Mouse (Mus musculus) hindbrain, embryonic 10.5 days (tissue): ENCODE measurements at regions not wholly inside any gene's neighbourhood (a gene's known extent, or its start where the extent isn't known, plus 50 kb on each side); places are given as distances from the start of the nearest gene placed in this dataset.

Experiments
- DNase-seq: peaks from one replicate; pipeline ENCODE4 v3.0.0-alpha.2; 2017; ENCODE audit warnings: low spot score
- H3K27ac ChIP-seq: fragments of 300-500 bp; sonication (generic); 2 replicates; pipeline ENCODE4 v1.5.1; 2016; ENCODE audit warnings: mild to moderate bottlenecking, moderate library complexity
- H3K27me3 ChIP-seq: fragments of 300-500 bp; sonication (generic); 2 replicates; pipeline ENCODE4 v1.6.1; 2016; ENCODE audit warnings: mild to moderate bottlenecking; ENCODE audit not compliant: poor library complexity, insufficient read depth, severe bottlenecking
- H3K36me3 ChIP-seq: fragments of 300-500 bp; sonication (generic); 2 replicates; pipeline ENCODE4 v1.6.1; 2016; ENCODE audit warnings: mild to moderate bottlenecking, moderate library complexity
- H3K4me1 ChIP-seq: fragments of 300-500 bp; sonication (generic); replicated peaks from 2 replicates; pipeline ENCODE4 v1.6.1; 2016; ENCODE audit warnings: mild to moderate bottlenecking
- H3K4me3 ChIP-seq: fragments of 300-500 bp; sonication (generic); 2 replicates; pipeline ENCODE4 v1.5.1; 2016; ENCODE audit warnings: mild to moderate bottlenecking, moderate library complexity
- H3K9me3 ChIP-seq: fragments of 300-500 bp; sonication (generic); 2 replicates; pipeline ENCODE4 v1.6.1; 2016; ENCODE audit warnings: mild to moderate bottlenecking, moderate library complexity
- WGBS: fragments of 180-500 bp; shearing (Covaris S2); methylation state at CpG from one replicate; pipeline ENCODE4 v1.1.7; 2016; 5-methylcytosine and 5-hydroxymethylcytosine counted together

DNA sequence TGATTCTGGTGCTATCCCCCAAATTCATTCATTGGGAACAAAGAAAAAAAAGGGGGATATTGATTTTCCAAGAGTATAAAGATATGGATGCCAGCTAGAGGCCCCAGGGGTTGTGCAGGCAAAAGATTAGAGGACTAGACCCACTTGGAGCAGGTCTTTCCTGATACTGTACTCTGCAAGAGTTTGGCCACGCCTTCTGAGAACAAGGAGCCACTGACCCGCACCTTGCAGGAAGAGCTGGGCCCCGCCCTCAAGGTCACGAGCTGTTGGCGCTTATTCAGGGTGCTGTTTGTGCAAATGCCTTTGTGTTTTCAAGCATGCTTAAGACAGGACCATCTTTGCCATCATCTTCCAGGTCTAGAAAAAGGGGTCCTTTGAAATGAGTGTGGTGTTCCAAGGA lies 54.5 kb upstream of the Slc7a1 start:
- peak overlapping the region; percentile 71 for H3K27ac ChIP-seq
- no peak for DNase-seq

DNA sequence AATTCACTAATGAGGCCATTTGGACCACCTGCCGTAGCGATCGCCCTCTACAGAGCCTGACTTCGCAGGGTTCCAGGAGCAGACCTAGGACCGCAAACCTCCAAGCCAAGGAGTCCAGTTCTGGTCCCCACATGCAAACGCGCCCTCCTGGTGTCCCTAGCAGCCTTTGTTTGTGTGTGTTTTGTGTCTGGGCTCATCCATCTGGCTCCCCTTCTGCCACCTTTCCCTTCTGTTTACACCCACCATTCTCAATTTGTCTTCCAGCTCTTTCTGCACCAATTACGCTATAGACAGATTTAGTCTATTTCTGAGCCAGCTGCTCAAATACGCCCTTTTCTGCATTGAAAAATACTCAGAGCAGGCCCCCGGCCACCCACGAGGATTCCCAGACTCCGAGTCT lies 54.1 kb upstream of the Slc7a1 start:
- Histone ChIP-seq H3K4me3 (no peak overlapping the region), H3K9me3 (no peaks in the 10 kb centered on the region), H3K4me1 (peaks cover 8% of the 10 kb centered on the region), H3K27ac (0 out of 2 replicates have a peak overlapping the region, but pooled peaks have one; percentile 0), H3K36me3 (no peaks in the 10 kb centered on the region), H3K27me3 (no peaks in the 10 kb centered on the region)
- WGBS: 78% methylated on average over 12 of the region's 12 CpGs
- DNase-seq: no peak

More for the DNA sequence above, 54.5 kb upstream of the Slc7a1 start:
- peaks cover 8% of the 10 kb centered on the region for H3K4me1 ChIP-seq
- no peaks in the 10 kb centered on the region for H3K36me3 ChIP-seq
- no peak overlapping the region for H3K4me3 ChIP-seq
- no peaks in the 10 kb centered on the region for H3K27me3 ChIP-seq
- 74% methylated on average over 5 of the region's 5 CpGs for WGBS
- H3K9me3 ChIP-seq: no peaks in the 10 kb centered on the region

DNA sequence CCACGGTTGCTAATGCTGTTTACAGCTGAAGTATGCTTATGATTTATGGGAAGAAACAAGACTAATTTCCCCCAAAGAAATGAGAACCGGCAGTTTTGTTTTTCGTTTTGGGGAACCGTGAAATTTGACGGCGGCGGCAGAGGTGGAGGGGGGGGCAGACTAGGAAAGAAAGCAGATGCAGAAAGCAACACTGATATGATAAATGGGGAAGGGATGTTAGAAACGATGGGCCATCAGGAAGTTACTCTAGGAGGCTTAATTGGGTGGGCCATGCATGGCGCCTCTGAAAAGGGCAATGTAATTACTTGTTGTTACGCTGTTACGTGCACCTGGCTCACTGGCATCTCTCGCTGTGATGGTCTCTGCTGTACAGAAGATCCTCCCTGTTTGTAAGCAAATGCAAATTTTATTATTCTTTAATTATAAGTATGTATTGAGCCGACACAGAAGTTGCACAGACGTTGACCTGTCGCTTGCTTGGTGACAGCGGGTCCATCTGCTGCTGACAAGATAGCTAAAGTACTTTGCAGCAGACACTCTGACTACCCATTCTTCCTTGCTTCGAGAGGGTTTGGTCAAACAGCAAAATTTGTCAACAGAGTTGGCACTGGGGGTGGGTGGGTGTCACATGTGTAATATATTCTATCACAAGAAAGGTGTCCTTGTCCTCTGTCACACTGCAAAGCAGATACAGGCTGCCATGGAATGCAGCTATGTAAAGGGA lies 53.4 kb upstream of the Slc7a1 start:
- H3K27ac ChIP-seq: 0 out of 2 replicates have a peak overlapping the region, but pooled peaks have one; percentile 0

DNA sequence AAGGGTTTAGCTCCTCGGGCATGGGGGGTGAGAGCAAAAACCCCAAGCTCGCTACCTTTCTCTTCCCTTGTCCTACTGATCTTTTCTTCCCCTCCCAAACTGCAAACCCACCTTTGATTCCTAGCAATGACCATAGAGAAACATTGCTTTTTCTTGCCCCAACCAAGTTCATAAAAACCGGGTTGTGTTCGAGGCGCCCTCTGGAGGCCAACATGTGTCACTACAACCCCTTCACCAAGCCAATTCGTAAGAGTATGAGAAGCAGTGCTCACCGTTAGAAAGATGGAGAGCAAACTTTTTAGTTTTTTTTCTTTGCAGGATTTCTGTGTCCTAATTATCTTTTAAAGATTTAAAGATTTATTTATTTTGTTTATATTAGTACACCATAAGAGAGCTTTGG lies 52.1 kb upstream of the Slc7a1 start:
- no peaks in the 10 kb centered on the region for H3K36me3 ChIP-seq
- H3K27me3 ChIP-seq: no peaks in the 10 kb centered on the region
- no peaks in the 10 kb centered on the region for H3K9me3 ChIP-seq
- H3K4me3 ChIP-seq: no peak overlapping the region
- H3K27ac ChIP-seq: no peak overlapping the region
- WGBS: 47% methylated on average over 7 of the region's 7 CpGs
- peaks cover 8% of the 10 kb centered on the region for H3K4me1 ChIP-seq
- peak; percentile 46 for DNase-seq

More for the DNA sequence above, 53.4 kb upstream of the Slc7a1 start:
- Histone ChIP-seq H3K36me3 (no peaks in the 10 kb centered on the region), H3K4me3 (no peak overlapping the region), H3K4me1 (peaks cover 8% of the 10 kb centered on the region), H3K27me3 (no peaks in the 10 kb centered on the region), H3K9me3 (no peaks in the 10 kb centered on the region)
- DNase-seq: no peak
- 85% methylated on average over 17 of the region's 17 CpGs for WGBS

DNA sequence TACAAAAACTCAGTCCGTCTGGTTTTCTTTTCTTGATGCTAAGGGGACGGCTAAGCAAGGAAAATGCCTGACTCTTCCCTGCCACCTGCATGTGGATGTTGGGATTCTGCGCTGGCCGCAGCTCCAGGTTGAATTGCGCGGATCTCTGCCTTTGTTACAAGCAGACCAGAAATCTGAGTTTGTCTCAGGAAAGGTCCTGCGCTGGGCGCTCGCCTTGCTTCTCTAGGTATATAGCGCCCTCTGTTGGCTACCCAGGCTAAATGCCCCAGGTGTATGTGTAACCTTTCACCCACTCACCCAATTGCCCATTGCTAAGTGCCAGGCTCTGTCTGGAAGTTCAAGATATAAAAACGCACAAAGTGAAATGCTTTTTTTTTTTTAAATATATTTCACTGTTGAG lies 51.2 kb upstream of the Slc7a1 start:
- WGBS: 42% methylated on average over 11 of the region's 11 CpGs
- Histone ChIP-seq H3K27me3 (no peaks in the 10 kb centered on the region), H3K4me1 (peaks cover 8% of the 10 kb centered on the region), H3K4me3 (no peak overlapping the region), H3K9me3 (peaks cover under 1% of the 10 kb centered on the region; the same call in 1 of the 2 replicates), H3K27ac (no peak overlapping the region), H3K36me3 (no peaks in the 10 kb centered on the region)
- DNase-seq: peak; percentile 42
